Mouse (Mus musculus) neural tube, embryonic 14.5 days (tissue): ENCODE data around the gene Pde4dip. TPM values are rescaled to one million over a fixed set of nuclear protein-coding genes. Genes with fewer than 3 reads are reported as not detected.

Experiments
- ATAC-seq: fragments of 200-750 bp; cut with Nextera tagmentation; 2 replicates; pipeline ENCODE4 v1.8.0; 2017; ENCODE audit warnings: low read depth, mild to moderate bottlenecking, moderate TSS enrichment, moderate library complexity
- H3K27ac ChIP-seq: fragments of 300-500 bp; sonication (generic); 2 replicates; pipeline ENCODE4 v1.5.1; 2014; ENCODE audit warnings: low read depth, mild to moderate bottlenecking, control low read depth, low read length, moderate library complexity, mixed read lengths
- H3K27me3 ChIP-seq: fragments of 300-500 bp; sonication (generic); 2 replicates; pipeline ENCODE4 v1.6.1; 2014; ENCODE audit warnings: low read length; ENCODE audit not compliant: control insufficient read depth, insufficient read depth
- H3K36me3 ChIP-seq: fragments of 300-500 bp; sonication (generic); 2 replicates; pipeline ENCODE4 v1.6.1; 2014; ENCODE audit warnings: low read length, mixed read lengths; ENCODE audit not compliant: control insufficient read depth, insufficient read depth
- H3K4me1 ChIP-seq: fragments of 300-500 bp; sonication (generic); 2 replicates; pipeline ENCODE4 v1.6.1; 2014; ENCODE audit warnings: low read length; ENCODE audit not compliant: control insufficient read depth, insufficient read depth
- H3K4me2 ChIP-seq: fragments of 300-500 bp; sonication (generic); 2 replicates; pipeline ENCODE4 v1.6.1; 2014; ENCODE audit warnings: mild to moderate bottlenecking, low read depth, low read length, control low read depth
- H3K4me3 ChIP-seq: fragments of 300-500 bp; sonication (generic); 2 replicates; pipeline ENCODE4 v1.5.1; 2014; ENCODE audit warnings: low read depth, low read length, control low read depth, mixed read lengths
- H3K9ac ChIP-seq: fragments of 300-500 bp; sonication (generic); replicated peaks from 2 replicates; pipeline ENCODE4 v1.6.1; 2014; ENCODE audit warnings: low read depth, mild to moderate bottlenecking, control low read depth, low read length, mixed read lengths
- H3K9me3 ChIP-seq: fragments of 300-500 bp; sonication (generic); 2 replicates; pipeline ENCODE4 v1.6.1; 2016; ENCODE audit warnings: low read length; ENCODE audit not compliant: control insufficient read depth
- WGBS: fragments of 180-500 bp; shearing (Covaris S2); extraction: QIAGEN DNeasy Blood & Tissue Kit; methylation state at CpG from one replicate; pipeline ENCODE4 v1.1.7; 2014; 5-methylcytosine and 5-hydroxymethylcytosine counted together
- polyA plus RNA-seq: library from polyadenylated mRNA; unstranded; fragments of >200 nt; fragmentation: Nextera tagmentation; extraction: Ambion mirVana; gene quantifications from 2 replicates; pipeline ENCODE4 v1.2.1, GENCODE M21; 2014

The Pde4dip gene
- polyA plus RNA-seq, 1 experiment from 2014 or later, result 75.8 TPM

GRCm38 (mm10) chr3:97705508-97705907 lies 183.0 kb downstream of the Pde4dip start:
- 92% methylated on average over 3 of the region's 3 CpGs for WGBS
- H3K4me2 ChIP-seq, result no peak overlapping the region
- H3K27me3 ChIP-seq, result no peaks in the 10 kb centered on the region
- no peaks in the 10 kb centered on the region for H3K4me1 ChIP-seq
- H3K9me3 ChIP-seq, result no peaks in the 10 kb centered on the region
- peaks cover 6% of the 10 kb centered on the region; the same call in 1 of the 2 replicates for H3K36me3 ChIP-seq
- no peak overlapping the region for H3K9ac ChIP-seq
- no peak overlapping the region for H3K27ac ChIP-seq
- H3K4me3 ChIP-seq, result no peak overlapping the region
- ATAC-seq, result no peak

DNA sequence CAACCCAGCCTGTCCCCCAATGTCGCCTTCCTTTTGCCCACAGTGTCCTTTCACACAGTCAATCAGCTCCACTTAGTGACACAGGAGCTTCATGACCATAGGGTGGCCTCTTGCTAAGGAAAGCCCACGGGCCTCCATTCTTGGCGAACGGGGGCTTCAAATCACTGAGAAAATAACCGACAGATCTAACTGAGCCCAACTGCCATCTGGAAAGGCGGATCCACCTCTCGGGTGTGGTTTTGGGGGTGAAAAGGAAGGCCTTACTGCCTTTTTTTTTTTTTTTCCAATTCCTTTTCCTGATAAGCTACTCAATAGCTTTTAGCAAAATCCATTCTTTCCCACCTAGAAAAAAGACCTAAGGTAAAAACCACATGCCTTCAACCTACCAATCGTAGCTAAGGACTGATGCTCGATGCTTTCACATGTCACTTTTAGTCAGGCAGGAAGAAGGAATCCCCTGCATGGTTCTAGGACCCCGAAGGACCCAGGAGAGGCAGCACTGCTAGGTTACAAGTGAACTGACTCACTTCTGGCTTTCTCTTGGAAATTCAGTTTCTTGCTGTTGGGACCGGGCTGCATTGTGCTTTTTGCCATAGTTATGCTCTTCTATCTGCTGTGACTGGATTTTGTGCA lies 185.9 kb downstream of the Pde4dip start:
- Histone ChIP-seq H3K4me3 (no peak overlapping the region), H3K4me2 (no peak overlapping the region), H3K9me3 (no peaks in the 10 kb centered on the region), H3K4me1 (no peaks in the 10 kb centered on the region), H3K27me3 (no peaks in the 10 kb centered on the region), H3K9ac (no peak overlapping the region), H3K36me3 (peaks cover 6% of the 10 kb centered on the region; the same call in 1 of the 2 replicates), H3K27ac (no peak overlapping the region)
- no peak for ATAC-seq
- WGBS, result 94% methylated on average over 11 of the region's 11 CpGs

GRCm38 (mm10) chr3:97701198-97701597 lies 187.3 kb downstream of the Pde4dip start:
- peaks cover 6% of the 10 kb centered on the region; the same call in 1 of the 2 replicates for H3K36me3 ChIP-seq
- H3K4me3 ChIP-seq, result no peak overlapping the region
- H3K4me2 ChIP-seq, result no peak overlapping the region
- no peak overlapping the region for H3K27ac ChIP-seq
- WGBS, result 71% methylated on average over 3 of the region's 3 CpGs
- H3K9me3 ChIP-seq, result no peaks in the 10 kb centered on the region
- H3K27me3 ChIP-seq, result no peaks in the 10 kb centered on the region
- no peak for ATAC-seq
- H3K4me1 ChIP-seq, result no peaks in the 10 kb centered on the region
- no peak overlapping the region for H3K9ac ChIP-seq

GRCm38 (mm10) chr3:97699061-97699460 lies 189.4 kb downstream of the Pde4dip start:
- H3K4me3 ChIP-seq, result no peak overlapping the region
- WGBS, result 79% methylated on average over 3 of the region's 3 CpGs
- H3K36me3 ChIP-seq, result peaks cover 11% of the 10 kb centered on the region; the same call in 1 of the 2 replicates
- H3K27ac ChIP-seq, result no peak overlapping the region
- no peak overlapping the region for H3K4me2 ChIP-seq
- no peak overlapping the region for H3K9ac ChIP-seq
- no peak for ATAC-seq
- no peaks in the 10 kb centered on the region for H3K9me3 ChIP-seq
- H3K4me1 ChIP-seq, result no peaks in the 10 kb centered on the region
- H3K27me3 ChIP-seq, result no peaks in the 10 kb centered on the region

DNA sequence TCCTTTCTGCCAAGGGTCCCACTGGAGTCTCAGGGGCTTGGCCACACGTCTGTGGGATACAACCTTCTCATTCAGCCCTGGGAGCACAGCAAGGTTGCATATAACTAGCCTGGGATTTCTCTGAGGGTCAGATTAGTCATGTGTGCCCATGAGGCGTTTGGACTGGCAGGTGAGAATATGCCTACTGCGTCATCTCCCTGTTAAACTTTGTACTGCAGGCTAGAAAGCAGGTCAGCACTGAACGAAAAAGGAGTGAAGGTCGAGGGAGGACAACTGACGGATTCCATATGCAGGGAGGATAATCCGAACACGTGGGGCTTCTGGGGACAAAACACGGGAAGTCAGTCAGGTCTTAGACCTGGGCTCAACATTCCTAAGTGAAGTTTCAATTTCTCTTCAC lies 191.2 kb downstream of the Pde4dip start:
- Histone ChIP-seq H3K4me2 (no peak overlapping the region), H3K36me3 (peaks cover 11% of the 10 kb centered on the region; the same call in 1 of the 2 replicates), H3K27ac (no peak overlapping the region), H3K4me1 (no peaks in the 10 kb centered on the region), H3K27me3 (no peaks in the 10 kb centered on the region), H3K4me3 (no peak overlapping the region), H3K9ac (no peak overlapping the region), H3K9me3 (no peaks in the 10 kb centered on the region)
- WGBS, result 88% methylated on average over 9 of the region's 9 CpGs
- no peak for ATAC-seq

- Histone ChIP-seq H3K27me3 (no peaks in the 10 kb centered on the region), H3K4me3 (no peak overlapping the region)
Observed at GRCm38 (mm10) chr3:97696866-97697265, 191.6 kb downstream of the Pde4dip start.

GRCm38 (mm10) chr3:97693806-97694205 lies 194.7 kb downstream of the Pde4dip start:
- Histone ChIP-seq H3K4me1 (no peaks in the 10 kb centered on the region), H3K27me3 (no peaks in the 10 kb centered on the region), H3K4me3 (no peak overlapping the region), H3K36me3 (peaks cover 11% of the 10 kb centered on the region; the same call in 1 of the 2 replicates), H3K9me3 (no peaks in the 10 kb centered on the region), H3K9ac (no peak overlapping the region), H3K4me2 (no peak overlapping the region), H3K27ac (no peak overlapping the region)
- 93% methylated on average over 6 of the region's 6 CpGs for WGBS
- no peak for ATAC-seq

More at GRCm38 (mm10) chr3:97696866-97697265, 191.6 kb downstream of the Pde4dip start:
- Histone ChIP-seq H3K4me1 (no peaks in the 10 kb centered on the region), H3K36me3 (peaks cover 7% of the 10 kb centered on the region; the same call in 1 of the 2 replicates), H3K4me2 (no peak overlapping the region), H3K9me3 (no peaks in the 10 kb centered on the region), H3K27ac (no peak overlapping the region), H3K9ac (no peak overlapping the region)
- no peak for ATAC-seq
- WGBS, result 86% methylated on average over 9 of the region's 9 CpGs

DNA sequence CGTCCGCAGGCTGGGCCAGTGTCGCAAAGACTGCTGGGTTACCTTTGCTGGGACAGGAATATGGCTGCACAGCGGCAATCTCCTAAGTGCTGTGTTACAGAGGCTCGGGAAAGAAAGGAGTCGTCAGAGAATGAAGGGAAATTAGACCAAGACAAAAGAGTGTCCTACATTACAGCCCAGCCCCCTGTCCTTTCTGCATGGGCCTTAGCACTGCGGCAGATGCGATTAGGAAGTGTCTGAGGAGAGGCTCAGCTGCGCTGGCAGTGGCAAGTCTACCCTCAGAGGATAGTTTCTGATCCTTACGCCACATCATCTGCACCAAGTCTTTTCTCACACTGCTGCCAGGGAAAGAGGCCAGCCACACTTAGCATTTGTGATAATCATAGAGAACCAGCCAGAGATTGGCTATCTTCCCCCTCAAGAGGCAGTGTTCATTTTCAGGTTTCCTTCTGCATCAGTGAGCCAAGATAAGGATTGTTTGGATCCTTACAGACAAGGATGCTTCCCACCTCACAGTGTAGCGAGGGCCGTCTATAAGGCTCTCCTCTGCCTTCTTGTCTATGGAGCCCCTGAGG lies 197.0 kb downstream of the Pde4dip start:
- no peaks in the 10 kb centered on the region for H3K4me1 ChIP-seq
- H3K9ac ChIP-seq, result no peak overlapping the region
- H3K9me3 ChIP-seq, result no peaks in the 10 kb centered on the region
- ATAC-seq, result no peak
- no peak overlapping the region for H3K27ac ChIP-seq
- H3K4me2 ChIP-seq, result no peak overlapping the region
- WGBS, result 45% methylated on average over 12 of the region's 12 CpGs
- H3K36me3 ChIP-seq, result peaks cover 11% of the 10 kb centered on the region; the same call in 1 of the 2 replicates
- H3K4me3 ChIP-seq, result no peak overlapping the region
- no peaks in the 10 kb centered on the region for H3K27me3 ChIP-seq

GRCm38 (mm10) chr3:97690590-97690989 lies 197.9 kb downstream of the Pde4dip start:
- Histone ChIP-seq H3K27me3 (no peaks in the 10 kb centered on the region), H3K9me3 (no peaks in the 10 kb centered on the region), H3K4me2 (no peak overlapping the region), H3K27ac (no peak overlapping the region), H3K36me3 (peaks cover 11% of the 10 kb centered on the region; the same call in 1 of the 2 replicates), H3K4me3 (no peak overlapping the region), H3K9ac (no peak overlapping the region), H3K4me1 (no peaks in the 10 kb centered on the region)
- WGBS, result 65% methylated on average over 7 of the region's 7 CpGs
- ATAC-seq, result no peak
